Mouse (Mus musculus): ENCODE results near the gene Dpm3. TPM values are rescaled to one million over a fixed set of nuclear protein-coding genes. Genes with fewer than 3 reads are reported as not detected.
A peak's percentile ranks its signal among the peaks of the same experiment; 100 is the strongest.

Gene Dpm3
- total and polyA plus RNA-seq, 2 experiments from 2014 or later, result 97.8 to 347 TPM

GRCm38 (mm10) chr3:89229276-89229675 is 29.9 kb upstream of the Dpm3 start:
- no peak for ATAC-seq
- no peaks in the 10 kb centered on the region; the same call in 1 of the 2 replicates for H3K36me3 ChIP-seq (ENCODE audit: insufficient read depth, low read length)
- WGBS, result 57% methylated on average over 4 of the region's 4 CpGs
- H3K27me3 ChIP-seq (ENCODE audit: insufficient read depth, low read length), result no peaks in the 10 kb centered on the region
- peaks cover 12% of the 10 kb centered on the region; the same call in 1 of the 2 replicates for H3K4me1 ChIP-seq (ENCODE audit: insufficient read depth, low read length)
- DNase-seq (ENCODE audit: low spot score), result no peak
- no peak for TF ChIP-seq CTCF (IDR thresholded peaks at IDR 0.05; ENCODE audit: low read depth)
- H3K9me3 ChIP-seq (ENCODE audit: low read length), result no peaks in the 10 kb centered on the region
- H3K4me2 ChIP-seq (ENCODE audit: low read depth, low read length), result no peak overlapping the region
- no peak overlapping the region for H3K4me3 ChIP-seq (ENCODE audit: low read length)
- no peak overlapping the region for H3K27ac ChIP-seq
- H3K9ac ChIP-seq (replicated peaks; ENCODE audit: low read length), result 0 out of 2 replicates have a peak overlapping the region, but pooled peaks have one; percentile 17

GRCm38 (mm10) chr3:89230561-89230960 is 28.6 kb upstream of the Dpm3 start:
- no peak for TF ChIP-seq CTCF (IDR thresholded peaks at IDR 0.05; ENCODE audit: low read depth)
- Histone ChIP-seq H3K4me2 (ENCODE audit: low read depth, low read length) (no peak overlapping the region), H3K36me3 (ENCODE audit: insufficient read depth, low read length) (peaks cover 10% of the 10 kb centered on the region), H3K4me3 (ENCODE audit: low read length) (no peak overlapping the region), H3K9ac (replicated peaks; ENCODE audit: low read length) (no peak overlapping the region), H3K27ac (no peak overlapping the region), H3K27me3 (ENCODE audit: insufficient read depth, low read length) (no peaks in the 10 kb centered on the region), H3K4me1 (ENCODE audit: insufficient read depth, low read length) (peaks cover 2% of the 10 kb centered on the region; the same call in 1 of the 2 replicates), H3K9me3 (ENCODE audit: low read length) (no peaks in the 10 kb centered on the region)
- ATAC-seq (no peak), DNase-seq (ENCODE audit: low spot score) (no peak)
- 96% methylated on average over 2 of the region's 2 CpGs for WGBS

GRCm38 (mm10) chr3:89231345-89231744 is 27.8 kb upstream of the Dpm3 start:
- ATAC-seq, result no peak
- no peak for DNase-seq (ENCODE audit: low spot score)
- 72% methylated on average over 7 of the region's 7 CpGs for WGBS

GRCm38 (mm10) chr3:89231772-89232275 is 27.3 kb upstream of the Dpm3 start:
- Histone ChIP-seq H3K36me3 (ENCODE audit: insufficient read depth, low read length) (peaks cover 22% of the 10 kb centered on the region), H3K9ac (replicated peaks; ENCODE audit: low read length) (no peak overlapping the region), H3K27me3 (ENCODE audit: insufficient read depth, low read length) (no peaks in the 10 kb centered on the region), H3K4me3 (ENCODE audit: low read length) (no peak overlapping the region), H3K4me1 (ENCODE audit: insufficient read depth, low read length) (no peaks in the 10 kb centered on the region; the same call in 1 of the 2 replicates), H3K4me2 (ENCODE audit: low read depth, low read length) (no peak overlapping the region), H3K27ac (no peak overlapping the region), H3K9me3 (ENCODE audit: low read length) (no peaks in the 10 kb centered on the region)
- 69% methylated on average over 16 of the region's 16 CpGs for WGBS
- DNase-seq (ENCODE audit: low spot score) (no peak), ATAC-seq (no peak)
- TF ChIP-seq CTCF (IDR thresholded peaks at IDR 0.05; ENCODE audit: low read depth), result no peak

More at GRCm38 (mm10) chr3:89231345-89231744, 27.8 kb upstream of the Dpm3 start:
- Histone ChIP-seq H3K27ac (no peak overlapping the region), H3K9me3 (ENCODE audit: low read length) (no peaks in the 10 kb centered on the region), H3K4me1 (ENCODE audit: insufficient read depth, low read length) (no peaks in the 10 kb centered on the region; the same call in 1 of the 2 replicates), H3K9ac (replicated peaks; ENCODE audit: low read length) (no peak overlapping the region), H3K36me3 (ENCODE audit: insufficient read depth, low read length) (peaks cover 18% of the 10 kb centered on the region), H3K4me2 (ENCODE audit: low read depth, low read length) (no peak overlapping the region), H3K4me3 (ENCODE audit: low read length) (no peak overlapping the region), H3K27me3 (ENCODE audit: insufficient read depth, low read length) (no peaks in the 10 kb centered on the region)
- TF ChIP-seq CTCF (IDR thresholded peaks at IDR 0.05; ENCODE audit: low read depth), result no peak

- no peak for ATAC-seq
- no peak for TF ChIP-seq CTCF (IDR thresholded peaks at IDR 0.05; ENCODE audit: low read depth)
- H3K36me3 ChIP-seq (ENCODE audit: insufficient read depth, low read length), result peaks cover 26% of the 10 kb centered on the region
- no peak overlapping the region for H3K27ac ChIP-seq
- H3K9me3 ChIP-seq (ENCODE audit: low read length), result no peaks in the 10 kb centered on the region
- H3K4me2 ChIP-seq (ENCODE audit: low read depth, low read length), result no peak overlapping the region
- DNase-seq (ENCODE audit: low spot score), result no peak
- no peak overlapping the region for H3K4me3 ChIP-seq (ENCODE audit: low read length)
- H3K4me1 ChIP-seq (ENCODE audit: insufficient read depth, low read length), result no peaks in the 10 kb centered on the region; the same call in 1 of the 2 replicates
- H3K9ac ChIP-seq (replicated peaks; ENCODE audit: low read length), result no peak overlapping the region
- H3K27me3 ChIP-seq (ENCODE audit: insufficient read depth, low read length), result no peaks in the 10 kb centered on the region
- 81% methylated on average over 6 of the region's 6 CpGs for WGBS
Observed at GRCm38 (mm10) chr3:89232614-89233013, 26.5 kb upstream of the Dpm3 start.

- TF ChIP-seq CTCF (IDR thresholded peaks at IDR 0.05; ENCODE audit: low read depth), result no peak
- peaks cover 36% of the 10 kb centered on the region for H3K36me3 ChIP-seq (ENCODE audit: insufficient read depth, low read length)
- no peak for DNase-seq (ENCODE audit: low spot score)
Observed at GRCm38 (mm10) chr3:89233562-89234110, 25.5 kb upstream of the Dpm3 start.

GRCm38 (mm10) chr3:89236516-89236915 is 22.6 kb upstream of the Dpm3 start:
- H3K4me2 ChIP-seq (ENCODE audit: low read depth, low read length), result no peak overlapping the region
- DNase-seq (ENCODE audit: low spot score) (no peak), ATAC-seq (no peak)
- no peak for TF ChIP-seq CTCF (IDR thresholded peaks at IDR 0.05; ENCODE audit: low read depth)
- peaks cover 48% of the 10 kb centered on the region for H3K36me3 ChIP-seq (ENCODE audit: insufficient read depth, low read length)
- H3K27me3 ChIP-seq (ENCODE audit: insufficient read depth, low read length), result no peaks in the 10 kb centered on the region
- H3K27ac ChIP-seq, result no peak overlapping the region
- no peak overlapping the region for H3K4me3 ChIP-seq (ENCODE audit: low read length)
- H3K9ac ChIP-seq (replicated peaks; ENCODE audit: low read length), result no peak overlapping the region
- no peaks in the 10 kb centered on the region for H3K4me1 ChIP-seq (ENCODE audit: insufficient read depth, low read length)
- WGBS, result 89% methylated on average over 10 of the region's 10 CpGs
- no peaks in the 10 kb centered on the region for H3K9me3 ChIP-seq (ENCODE audit: low read length)

More at GRCm38 (mm10) chr3:89233562-89234110, 25.5 kb upstream of the Dpm3 start:
- no peak overlapping the region for H3K9ac ChIP-seq (replicated peaks; ENCODE audit: low read length)
- no peaks in the 10 kb centered on the region for H3K27me3 ChIP-seq (ENCODE audit: insufficient read depth, low read length)
- H3K4me3 ChIP-seq (ENCODE audit: low read length), result no peak overlapping the region
- H3K27ac ChIP-seq, result no peak overlapping the region
- 75% methylated on average over 14 of the region's 14 CpGs for WGBS
- H3K4me1 ChIP-seq (ENCODE audit: insufficient read depth, low read length), result no peaks in the 10 kb centered on the region
- no peaks in the 10 kb centered on the region for H3K9me3 ChIP-seq (ENCODE audit: low read length)
- H3K4me2 ChIP-seq (ENCODE audit: low read depth, low read length), result no peak overlapping the region
- ATAC-seq, result no peak

Data from hindbrain, postnatal 0 days (tissue).